ENCODE assay signal across 8 mouse cellular contexts in genomic region chr4:147125326-147125725, GRCm38 (mm10). TPM values are rescaled to one million over a fixed set of nuclear protein-coding genes. Genes with fewer than 3 reads are reported as not detected.
A peak's percentile ranks its signal among the peaks of the same experiment; 100 is the strongest.
DNase-seq lines count a peak whose midpoint lies in the region; ATAC-seq and TF ChIP-seq lines count a peak whose summit lies in the region.
"Not testable (repeated sequence)": the region's sequence is repeated elsewhere in the genome, so short reads cannot be mapped to it uniquely, and the experiment has no call there.

No protein-coding gene starts in this region.

- not testable (repeated sequence) for TF ChIP-seq CTCF in layer of hippocampus, adult 2 months (conservative IDR thresholded peaks at IDR 0.05); liver, embryonic 14.5 days (IDR thresholded peaks at IDR 0.05; ENCODE audit: low read depth); small intestine, adult 2 months (IDR thresholded peaks at IDR 0.05; ENCODE audit: extremely low read depth, insufficient read length, insufficient replicate concordance, low read depth, low read length)

- peak overlapping the region; percentile 60 for H3K4me2 ChIP-seq in embryonic facial prominence, embryonic 15.5 days (replicated peaks)
- peak overlapping the region; percentile 68 for H3K4me2 ChIP-seq in heart, embryonic 11.5 days
- peak overlapping the region; percentile 65 for H3K4me2 ChIP-seq in hindbrain, embryonic 15.5 days
- H3K4me2 ChIP-seq in liver, embryonic 14.5 days (ENCODE audit: low read depth), result peak overlapping the region; percentile 69
- H3K4me2 ChIP-seq in midbrain, embryonic 13.5 days (replicated peaks), result peak overlapping the region; percentile 60

- 22% methylated on average over 4 of the region's 4 CpGs for WGBS in embryonic facial prominence, embryonic 15.5 days
- 5% methylated on average over 4 of the region's 4 CpGs for WGBS in heart, embryonic 11.5 days (ENCODE audit: insufficient replicate concordance)
- 22% methylated on average over 4 of the region's 4 CpGs for WGBS in hindbrain, embryonic 15.5 days
- 22% methylated on average over 4 of the region's 4 CpGs for WGBS in liver, embryonic 14.5 days (ENCODE audit: insufficient replicate concordance)
- 24% methylated on average over 4 of the region's 4 CpGs for WGBS in midbrain, embryonic 13.5 days
- WGBS in small intestine, adult 2 months, result 29% methylated on average over 4 of the region's 4 CpGs

- peaks cover 16% of the 10 kb centered on the region for H3K9me3 ChIP-seq in embryonic facial prominence, embryonic 15.5 days (replicated peaks)
- H3K9me3 ChIP-seq in heart, embryonic 11.5 days (replicated peaks; ENCODE audit: control insufficient read depth, low read length); liver, embryonic 14.5 days (ENCODE audit: control insufficient read depth, low read length): not testable (repeated sequence)
- H3K9me3 ChIP-seq in hindbrain, embryonic 15.5 days, result peaks cover 28% of the 10 kb centered on the region
- peaks cover 30% of the 10 kb centered on the region for H3K9me3 ChIP-seq in midbrain, embryonic 13.5 days

- not testable (repeated sequence) for TF ChIP-seq EP300 in liver, embryonic 14.5 days (IDR thresholded peaks at IDR 0.05; ENCODE audit: low read depth)

- peak overlapping the region; percentile 42 for H3K4me3 ChIP-seq in embryonic facial prominence, embryonic 15.5 days (replicated peaks)
- H3K4me3 ChIP-seq in heart, embryonic 11.5 days (ENCODE audit: low read depth, low read length), result peak overlapping the region; percentile 53
- peak overlapping the region; percentile 47 for H3K4me3 ChIP-seq in hindbrain, embryonic 15.5 days
- peak overlapping the region; percentile 50 for H3K4me3 ChIP-seq in layer of hippocampus, adult 2 months
- H3K4me3 ChIP-seq in liver, embryonic 14.5 days (ENCODE audit: insufficient read depth in 1 of 2, low read depth in 2 of 2, low read length in 2 of 2), result peak overlapping the region; percentile 60 to 66
- peak overlapping the region; percentile 47 for H3K4me3 ChIP-seq in midbrain, embryonic 13.5 days (replicated peaks)
- peak overlapping the region; percentile 48 for H3K4me3 ChIP-seq in small intestine, adult 2 months (ENCODE audit: low read depth, low read length)

- H3K27me3 ChIP-seq in embryonic facial prominence, embryonic 15.5 days; heart, embryonic 11.5 days (ENCODE audit: control insufficient read depth, insufficient read depth, low read length); hindbrain, embryonic 15.5 days; liver, embryonic 14.5 days (ENCODE audit: control insufficient read depth, insufficient read depth, low read length); midbrain, embryonic 13.5 days; small intestine, adult 2 months (ENCODE audit: control insufficient read depth, insufficient read depth, low read length): not testable (repeated sequence)

- not testable (repeated sequence) for H3K4me1 ChIP-seq in embryonic facial prominence, embryonic 15.5 days; heart, embryonic 11.5 days (ENCODE audit: control insufficient read depth, insufficient read depth, low read length); hindbrain, embryonic 15.5 days (replicated peaks); liver, embryonic 14.5 days (replicated peaks; ENCODE audit: control insufficient read depth in 2 of 2, insufficient read depth in 2 of 2, low read length in 1 of 2); midbrain, embryonic 13.5 days (replicated peaks); small intestine, adult 2 months (ENCODE audit: control insufficient read depth, insufficient read depth, insufficient read length, low read length)

- H3K9ac ChIP-seq in embryonic facial prominence, embryonic 15.5 days, result not testable (repeated sequence)
- peak overlapping the region; percentile 77 for H3K9ac ChIP-seq in heart, embryonic 11.5 days (ENCODE audit: low read depth, low read length)
- H3K9ac ChIP-seq in hindbrain, embryonic 15.5 days, result peak overlapping the region; percentile 55; the same call in 1 of the 2 replicates
- H3K9ac ChIP-seq in liver, embryonic 14.5 days (replicated peaks), result peak overlapping the region; percentile 63; the same call in 1 of the 2 replicates
- H3K9ac ChIP-seq in midbrain, embryonic 13.5 days (replicated peaks), result peak overlapping the region; percentile 67

- not testable (repeated sequence) for H3K27ac ChIP-seq in embryonic facial prominence, embryonic 15.5 days (replicated peaks); heart, embryonic 11.5 days (ENCODE audit: low read depth, low read length); hindbrain, embryonic 15.5 days (replicated peaks); layer of hippocampus, adult 2 months; liver, embryonic 14.5 days; midbrain, embryonic 13.5 days; small intestine, adult 2 months (ENCODE audit: insufficient read depth, low read depth, low read length)

- DNase-seq in ES-CJ7 (ENCODE audit: low read depth, low spot score), result peak; percentile 17
- DNase-seq in layer of hippocampus, adult 2 months (ENCODE audit: low spot score in 2 of 2); liver, embryonic 14.5 days (ENCODE audit: low read depth in 3 of 3, low spot score in 3 of 3): not testable (repeated sequence)

- not testable (repeated sequence) for TF ChIP-seq POLR2A in small intestine, adult 2 months (IDR thresholded peaks at IDR 0.05; ENCODE audit: low read depth, low read length)

- ATAC-seq in embryonic facial prominence, embryonic 15.5 days (ENCODE audit: insufficient number of reproducible peaks, low FRiP score, low TSS enrichment, low read depth); heart, embryonic 11.5 days (replicated peaks; ENCODE audit: insufficient number of reproducible peaks, low FRiP score, low TSS enrichment); hindbrain, embryonic 15.5 days (ENCODE audit: low FRiP score, low read depth); liver, embryonic 14.5 days (ENCODE audit: insufficient read depth); midbrain, embryonic 13.5 days: not testable (repeated sequence)

- H3K36me3 ChIP-seq in embryonic facial prominence, embryonic 15.5 days; heart, embryonic 11.5 days (ENCODE audit: control insufficient read depth, insufficient read depth, low read length); hindbrain, embryonic 15.5 days; liver, embryonic 14.5 days (replicated peaks; ENCODE audit: control insufficient read depth, insufficient read depth, low read depth); midbrain, embryonic 13.5 days; small intestine, adult 2 months (ENCODE audit: control insufficient read depth, insufficient read depth, low read length): not testable (repeated sequence)

RNA-seq across cellular contexts. Expression of gene Zfp991, which starts 6.5 kb away (rescaled TPM):
- 4.4 and 4.9 TPM in 2 replicates for polyA plus RNA-seq in embryonic facial prominence, embryonic 15.5 days (2015; fragmentation: Nextera tagmentation; extraction: Ambion mirVana)
- 7.8 and 8.3 TPM in 2 replicates for polyA plus RNA-seq in heart, embryonic 11.5 days (2014; fragmentation: Nextera tagmentation; extraction: Ambion mirVana)
- polyA plus RNA-seq in hindbrain, embryonic 15.5 days (2015; fragmentation: Nextera tagmentation; extraction: Ambion mirVana), result 4.6 and 5.9 TPM in 2 replicates
- 1 to 10 TPM; 5.4 to 8.8 TPM for total RNA-seq in layer of hippocampus, adult 2 months (2021)
- 0.94 and 2.6 TPM in 2 replicates for polyA plus RNA-seq in liver, embryonic 14.5 days (2012; rRNA removed)
- 5.5 and 8.1 TPM in 2 replicates for polyA plus RNA-seq in liver, embryonic 14.5 days (2014; fragmentation: Nextera tagmentation; extraction: Ambion mirVana)
- 3.3 and 5.7 TPM in 2 replicates for polyA plus RNA-seq in midbrain, embryonic 13.5 days (2015; fragmentation: Nextera tagmentation; extraction: Ambion mirVana)
- not detected in 2 replicates for polyA plus RNA-seq in small intestine, adult 2 months (2012; rRNA removed)
